Mouse (Mus musculus): ENCODE measurements at regions not wholly inside any gene's neighbourhood (a gene's known extent, or its start where the extent isn't known, plus 50 kb on each side); places are given as distances from the start of the nearest gene placed in this dataset.
A peak's percentile ranks its signal among the peaks of the same experiment; 100 is the strongest.

DNA sequence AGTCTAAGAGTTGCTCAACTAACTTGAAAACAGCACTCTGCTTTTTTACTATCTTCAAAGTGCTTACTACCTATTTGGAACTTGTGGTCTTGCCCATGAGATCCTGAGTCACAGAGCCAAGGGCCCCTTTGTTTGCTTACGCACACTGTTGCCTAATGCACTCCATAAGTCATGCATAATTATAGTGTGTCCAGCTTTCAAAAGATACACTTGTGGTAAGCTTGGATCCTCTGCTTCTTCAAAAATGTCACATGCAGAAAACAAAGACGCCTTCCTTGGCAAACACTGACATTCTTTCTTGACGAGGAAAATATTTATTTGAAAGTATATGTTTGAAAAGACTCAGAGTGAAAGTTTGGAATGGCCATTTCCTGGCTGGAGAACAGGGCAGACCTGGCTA lies 2082.3 kb downstream of the 4930444P10Rik start:
- no peak overlapping the region for H3K9ac ChIP-seq (ENCODE audit: low read depth, low read length)
- no peaks in the 10 kb centered on the region for H3K27me3 ChIP-seq (ENCODE audit: control insufficient read depth, insufficient read depth, low read depth, low read length)
- no peaks in the 10 kb centered on the region for H3K36me3 ChIP-seq (ENCODE audit: control insufficient read depth, insufficient read depth, low read length)
- WGBS = 82% methylated on average over 3 of the region's 3 CpGs
- H3K4me1 ChIP-seq (ENCODE audit: control insufficient read depth, insufficient read depth, low read length) = no peaks in the 10 kb centered on the region
- H3K27ac ChIP-seq (ENCODE audit: low read length) = no peak overlapping the region
- H3K4me2 ChIP-seq (ENCODE audit: low read length) = no peak overlapping the region
- no peak overlapping the region for H3K4me3 ChIP-seq (ENCODE audit: low read depth, low read length)
- ATAC-seq = no peak
- H3K9me3 ChIP-seq (replicated peaks; ENCODE audit: control insufficient read depth, low read length, poor library complexity, severe bottlenecking) = no peaks in the 10 kb centered on the region

GRCm38 (mm10) chr1:14002550-14002949 lies 2090.6 kb downstream of the 4930444P10Rik start:
- ATAC-seq = no peak
- Histone ChIP-seq H3K4me1 (ENCODE audit: control insufficient read depth, insufficient read depth, low read length) (no peaks in the 10 kb centered on the region), H3K4me3 (ENCODE audit: low read depth, low read length) (no peak overlapping the region), H3K27me3 (ENCODE audit: control insufficient read depth, insufficient read depth, low read depth, low read length) (no peaks in the 10 kb centered on the region), H3K9ac (ENCODE audit: low read depth, low read length) (no peak overlapping the region), H3K9me3 (replicated peaks; ENCODE audit: control insufficient read depth, low read length, poor library complexity, severe bottlenecking) (no peaks in the 10 kb centered on the region), H3K27ac (ENCODE audit: low read length) (no peak overlapping the region), H3K36me3 (ENCODE audit: control insufficient read depth, insufficient read depth, low read length) (no peaks in the 10 kb centered on the region), H3K4me2 (ENCODE audit: low read length) (no peak overlapping the region)
- 69% methylated on average over 1 of the region's 1 CpGs for WGBS

DNA sequence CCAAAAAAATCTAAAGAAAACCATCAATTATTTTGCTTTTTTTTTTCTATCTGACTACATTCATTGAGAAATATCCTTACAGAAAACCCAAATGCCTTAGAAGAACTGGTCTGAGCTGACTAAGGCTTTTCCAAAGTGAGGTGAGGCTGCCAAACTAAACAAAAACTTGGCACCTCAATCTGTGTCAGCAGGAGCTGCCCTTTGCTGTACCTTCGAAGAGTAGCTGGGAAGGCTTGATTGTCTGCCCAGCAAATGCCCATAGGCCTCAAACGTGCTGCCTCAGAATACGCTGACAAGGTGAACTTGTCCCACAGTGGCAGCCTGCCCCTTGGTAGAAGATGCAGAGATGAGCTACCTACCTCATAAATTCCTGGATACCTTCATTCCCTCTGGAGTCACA lies 2091.7 kb downstream of the 4930444P10Rik start:
- H3K4me2 ChIP-seq (ENCODE audit: low read length) = no peak overlapping the region
- H3K4me1 ChIP-seq (ENCODE audit: control insufficient read depth, insufficient read depth, low read length) = no peaks in the 10 kb centered on the region
- H3K27ac ChIP-seq (ENCODE audit: low read length) = no peak overlapping the region
- no peak overlapping the region for H3K4me3 ChIP-seq (ENCODE audit: low read depth, low read length)
- H3K9me3 ChIP-seq (replicated peaks; ENCODE audit: control insufficient read depth, low read length, poor library complexity, severe bottlenecking) = no peaks in the 10 kb centered on the region
- no peak overlapping the region for H3K9ac ChIP-seq (ENCODE audit: low read depth, low read length)
- no peak for ATAC-seq
- H3K27me3 ChIP-seq (ENCODE audit: control insufficient read depth, insufficient read depth, low read depth, low read length) = no peaks in the 10 kb centered on the region
- 49% methylated on average over 3 of the region's 3 CpGs for WGBS
- H3K36me3 ChIP-seq (ENCODE audit: control insufficient read depth, insufficient read depth, low read length) = no peaks in the 10 kb centered on the region

DNA sequence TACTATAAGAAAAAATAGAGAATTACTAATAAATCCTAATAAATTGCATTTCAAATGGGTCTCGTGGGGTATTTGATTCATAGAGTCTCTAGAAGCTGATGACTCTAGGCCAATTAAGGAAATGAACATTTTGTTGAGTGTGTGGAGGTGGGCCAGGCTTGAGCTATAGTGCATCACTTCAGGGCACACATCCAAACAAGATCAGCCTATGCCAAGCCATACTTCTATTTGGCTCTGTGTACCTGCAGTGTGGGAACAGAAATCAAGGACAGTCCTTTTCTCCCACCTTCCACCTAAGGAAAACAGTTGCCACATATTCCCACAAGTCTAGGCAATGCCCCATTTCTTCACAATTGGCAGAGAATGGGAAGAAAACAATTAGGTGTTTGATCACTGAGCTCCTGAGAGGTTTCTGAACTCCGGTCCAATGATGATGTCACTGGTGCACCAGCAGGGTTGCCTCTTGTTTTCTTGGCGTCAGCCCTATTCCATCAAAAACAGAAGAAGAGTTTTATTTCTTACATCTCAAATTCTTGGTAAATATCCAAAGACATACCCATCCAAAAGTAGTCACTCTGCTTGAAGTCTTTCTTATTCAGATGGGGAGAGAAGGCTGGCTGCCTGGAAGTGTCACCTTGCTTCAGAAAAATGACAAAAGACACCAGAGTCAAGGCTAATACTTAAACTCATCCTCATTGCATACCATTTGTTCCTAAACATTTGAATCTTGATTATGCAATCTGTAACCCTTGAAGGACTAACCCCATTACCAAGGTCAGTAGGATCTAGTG lies 2092.3 kb downstream of the 4930444P10Rik start:
- no peak for ATAC-seq
- Histone ChIP-seq H3K4me1 (ENCODE audit: control insufficient read depth, insufficient read depth, low read length) (no peaks in the 10 kb centered on the region), H3K4me2 (ENCODE audit: low read length) (no peak overlapping the region), H3K4me3 (ENCODE audit: low read depth, low read length) (no peak overlapping the region), H3K9me3 (replicated peaks; ENCODE audit: control insufficient read depth, low read length, poor library complexity, severe bottlenecking) (no peaks in the 10 kb centered on the region), H3K9ac (ENCODE audit: low read depth, low read length) (no peak overlapping the region), H3K36me3 (ENCODE audit: control insufficient read depth, insufficient read depth, low read length) (no peaks in the 10 kb centered on the region), H3K27me3 (ENCODE audit: control insufficient read depth, insufficient read depth, low read depth, low read length) (no peaks in the 10 kb centered on the region), H3K27ac (ENCODE audit: low read length) (no peak overlapping the region)
- 75% methylated on average over 3 of the region's 3 CpGs for WGBS

DNA sequence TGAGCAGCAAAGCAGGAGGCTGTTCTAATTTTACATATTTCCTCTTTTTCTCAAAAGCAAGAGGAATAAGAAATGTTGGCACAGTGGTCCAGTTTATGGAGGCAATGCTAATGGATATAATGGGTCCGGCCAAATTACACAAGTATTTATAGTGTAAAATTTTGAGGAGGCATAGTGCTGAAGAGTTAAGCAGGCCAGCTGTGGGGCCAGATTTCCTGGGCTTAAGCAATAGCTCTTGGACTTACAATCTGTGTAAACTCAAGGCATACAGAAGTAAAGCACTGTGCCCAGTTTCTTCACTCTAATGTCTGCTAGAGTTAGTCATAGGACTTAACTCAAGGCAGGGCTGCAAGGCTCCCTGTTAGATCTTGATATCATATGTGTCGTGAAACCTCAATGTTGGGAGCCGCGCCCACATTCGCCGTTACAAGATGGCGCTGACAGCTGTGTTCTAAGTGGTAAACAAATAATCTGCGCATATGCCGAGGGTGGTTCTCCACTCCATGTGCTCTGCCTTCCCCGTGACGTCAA lies 2094.9 kb downstream of the 4930444P10Rik start:
- Histone ChIP-seq H3K9ac (ENCODE audit: low read depth, low read length) (no peak overlapping the region), H3K4me1 (ENCODE audit: control insufficient read depth, insufficient read depth, low read length) (no peaks in the 10 kb centered on the region), H3K4me3 (ENCODE audit: low read depth, low read length) (no peak overlapping the region), H3K36me3 (ENCODE audit: control insufficient read depth, insufficient read depth, low read length) (no peaks in the 10 kb centered on the region), H3K4me2 (ENCODE audit: low read length) (no peak overlapping the region), H3K27ac (ENCODE audit: low read length) (no peak overlapping the region), H3K9me3 (replicated peaks; ENCODE audit: control insufficient read depth, low read length, poor library complexity, severe bottlenecking) (no peaks in the 10 kb centered on the region), H3K27me3 (ENCODE audit: control insufficient read depth, insufficient read depth, low read depth, low read length) (no peaks in the 10 kb centered on the region)
- no peak for ATAC-seq
- 96% methylated on average over 8 of the region's 11 CpGs for WGBS

- H3K36me3 ChIP-seq (ENCODE audit: control insufficient read depth, insufficient read depth, low read length) = no peaks in the 10 kb centered on the region
- no peak overlapping the region for H3K4me2 ChIP-seq (ENCODE audit: low read length)
- H3K27me3 ChIP-seq (ENCODE audit: control insufficient read depth, insufficient read depth, low read depth, low read length) = no peaks in the 10 kb centered on the region
- no peaks in the 10 kb centered on the region for H3K9me3 ChIP-seq (replicated peaks; ENCODE audit: control insufficient read depth, low read length, poor library complexity, severe bottlenecking)
- WGBS = 92% methylated on average over 9 of the region's 9 CpGs
- no peak for ATAC-seq
- H3K4me1 ChIP-seq (ENCODE audit: control insufficient read depth, insufficient read depth, low read length) = no peaks in the 10 kb centered on the region
- H3K27ac ChIP-seq (ENCODE audit: low read length) = no peak overlapping the region
- no peak overlapping the region for H3K4me3 ChIP-seq (ENCODE audit: low read depth, low read length)
- H3K9ac ChIP-seq (ENCODE audit: low read depth, low read length) = no peak overlapping the region
Measured at GRCm38 (mm10) chr1:13993825-13994509, 2099.2 kb downstream of the 4930444P10Rik start.

- ATAC-seq = peak; percentile 58
- Histone ChIP-seq H3K4me2 (ENCODE audit: low read length) (peak overlapping the region; percentile 24; the same call in 1 of the 2 replicates), H3K9me3 (replicated peaks; ENCODE audit: control insufficient read depth, low read length, poor library complexity, severe bottlenecking) (no peaks in the 10 kb centered on the region), H3K4me1 (ENCODE audit: control insufficient read depth, insufficient read depth, low read length) (no peaks in the 10 kb centered on the region), H3K27me3 (ENCODE audit: control insufficient read depth, insufficient read depth, low read depth, low read length) (no peaks in the 10 kb centered on the region), H3K36me3 (ENCODE audit: control insufficient read depth, insufficient read depth, low read length) (no peaks in the 10 kb centered on the region), H3K4me3 (ENCODE audit: low read depth, low read length) (no peak overlapping the region), H3K27ac (ENCODE audit: low read length) (no peak overlapping the region), H3K9ac (ENCODE audit: low read depth, low read length) (no peak overlapping the region)
- 34% methylated on average over 9 of the region's 9 CpGs for WGBS
Measured at GRCm38 (mm10) chr1:13992978-13993377, 2100.1 kb downstream of the 4930444P10Rik start.

DNA sequence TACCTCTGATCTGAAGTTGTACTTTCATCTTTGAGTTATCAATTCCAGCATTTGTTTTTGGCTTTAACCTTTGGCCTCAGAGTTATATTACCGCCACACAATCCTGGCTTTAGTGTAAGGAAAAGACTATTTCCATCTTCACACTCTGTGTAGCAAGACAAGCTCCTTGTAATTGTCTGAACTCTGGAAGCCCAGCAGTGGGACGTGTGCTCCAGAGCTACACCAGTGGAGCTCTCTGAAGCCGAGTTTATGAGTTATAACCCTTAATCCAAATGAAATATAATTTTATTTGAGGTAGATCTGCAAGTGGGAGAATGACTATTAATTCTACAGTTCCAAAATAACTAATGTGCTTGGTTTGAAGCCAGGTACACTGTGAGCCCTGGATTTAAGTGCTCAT lies 2103.8 kb downstream of the 4930444P10Rik start:
- Histone ChIP-seq H3K27me3 (ENCODE audit: control insufficient read depth, insufficient read depth, low read depth, low read length) (no peaks in the 10 kb centered on the region), H3K9me3 (replicated peaks; ENCODE audit: control insufficient read depth, low read length, poor library complexity, severe bottlenecking) (no peaks in the 10 kb centered on the region), H3K4me1 (ENCODE audit: control insufficient read depth, insufficient read depth, low read length) (no peaks in the 10 kb centered on the region), H3K4me2 (ENCODE audit: low read length) (no peak overlapping the region), H3K9ac (ENCODE audit: low read depth, low read length) (no peak overlapping the region), H3K27ac (ENCODE audit: low read length) (no peak overlapping the region), H3K4me3 (ENCODE audit: low read depth, low read length) (no peak overlapping the region), H3K36me3 (ENCODE audit: control insufficient read depth, insufficient read depth, low read length) (no peaks in the 10 kb centered on the region)
- WGBS = 77% methylated on average over 3 of the region's 3 CpGs
- no peak for ATAC-seq

DNA sequence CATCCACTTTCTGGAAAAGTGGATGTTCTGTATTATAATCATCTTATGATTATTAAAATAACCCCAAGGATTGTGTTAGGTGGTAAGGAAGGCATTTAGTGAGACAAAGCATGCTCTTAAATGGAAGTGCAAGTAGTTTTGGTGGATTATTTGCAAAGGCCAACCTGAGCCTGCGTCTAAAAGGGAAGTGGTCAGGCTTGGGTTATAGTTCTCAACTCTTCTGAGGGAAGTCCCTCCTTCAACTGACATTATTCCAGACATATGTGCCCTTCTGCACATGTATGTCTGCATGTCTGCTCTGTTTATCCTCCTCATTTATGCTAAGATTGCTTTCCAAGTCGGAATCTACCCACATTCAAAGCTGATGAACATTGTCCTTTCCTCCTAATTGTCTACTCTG lies 2108.3 kb downstream of the 4930444P10Rik start:
- no peaks in the 10 kb centered on the region for H3K9me3 ChIP-seq (replicated peaks; ENCODE audit: control insufficient read depth, low read length, poor library complexity, severe bottlenecking)
- no peak overlapping the region for H3K9ac ChIP-seq (ENCODE audit: low read depth, low read length)
- no peak overlapping the region for H3K4me2 ChIP-seq (ENCODE audit: low read length)
- no peaks in the 10 kb centered on the region for H3K36me3 ChIP-seq (ENCODE audit: control insufficient read depth, insufficient read depth, low read length)
- WGBS = 97% methylated on average over 2 of the region's 2 CpGs
- no peak overlapping the region for H3K4me3 ChIP-seq (ENCODE audit: low read depth, low read length)
- H3K27me3 ChIP-seq (ENCODE audit: control insufficient read depth, insufficient read depth, low read depth, low read length) = no peaks in the 10 kb centered on the region
- H3K4me1 ChIP-seq (ENCODE audit: control insufficient read depth, insufficient read depth, low read length) = no peaks in the 10 kb centered on the region
- H3K27ac ChIP-seq (ENCODE audit: low read length) = no peak overlapping the region
- ATAC-seq = no peak

Data from midbrain, embryonic 16.5 days (tissue).